Mouse (Mus musculus) c-Kit-negative CD71-positive TER-119-positive erythroid progenitor cells, embryonic 14.5 days (primary cell): Measurements from ENCODE around the gene Gm4340.
"Not testable (repeated sequence)": the region's sequence is repeated elsewhere in the genome, so short reads cannot be mapped to it uniquely, and the experiment has no call there.

Source experiments
- DNase-seq: peaks from one replicate; pipeline ENCODE4 v3.0.0-alpha.2; 2013; ENCODE audit warnings: low read depth, low spot score

The Gm4340 gene

GRCm38 (mm10) chr10:104193742-104194141, at the start of gene Gm4340:
TSS of gene Gm4340 (plus strand) at chr10:104194042.
- DNase-seq: not testable (repeated sequence)

GRCm38 (mm10) chr10:104151197-104151596, 42.6 kb upstream of the Gm4340 start, which contains the start of gene Gm6763:
TSS of gene Gm6763 (plus strand) at chr10:104151497.
- DNase-seq: not testable (repeated sequence)

GRCm38 (mm10) chr10:104159706-104160105, 34.1 kb upstream of the Gm4340 start, which contains the start of gene Gm8764:
TSS of gene Gm8764 (plus strand) at chr10:104160006.
- not testable (repeated sequence) for DNase-seq

- not testable (repeated sequence) for DNase-seq
Observed at GRCm38 (mm10) chr10:104168215-104168614, 25.6 kb upstream of the Gm4340 start, which contains the start of gene Gm21304. TSS of gene Gm21304 (plus strand) at chr10:104168515.

GRCm38 (mm10) chr10:104176724-104177123, 17.1 kb upstream of the Gm4340 start, which contains the start of gene Gm21312:
TSS of gene Gm21312 (plus strand) at chr10:104177024.
- DNase-seq: not testable (repeated sequence)

- not testable (repeated sequence) for DNase-seq
Observed at GRCm38 (mm10) chr10:104185233-104185632, 8.6 kb upstream of the Gm4340 start, which contains the start of gene Gm20765. TSS of gene Gm20765 (plus strand) at chr10:104185533.

GRCm38 (mm10) chr10:104209655-104210054, 15.8 kb downstream of the Gm4340 start:
- no peak for DNase-seq

- DNase-seq: no peak
Observed at GRCm38 (mm10) chr10:104210268-104210990, 16.6 kb downstream of the Gm4340 start.

- DNase-seq: no peak
Observed at GRCm38 (mm10) chr10:104214527-104214926, 20.7 kb downstream of the Gm4340 start.

- no peak for DNase-seq
Observed at GRCm38 (mm10) chr10:104220303-104221021, 26.6 kb downstream of the Gm4340 start.
